Comparison of ENCODE assay signal across 11 mouse cellular contexts in the genomic region with DNA sequence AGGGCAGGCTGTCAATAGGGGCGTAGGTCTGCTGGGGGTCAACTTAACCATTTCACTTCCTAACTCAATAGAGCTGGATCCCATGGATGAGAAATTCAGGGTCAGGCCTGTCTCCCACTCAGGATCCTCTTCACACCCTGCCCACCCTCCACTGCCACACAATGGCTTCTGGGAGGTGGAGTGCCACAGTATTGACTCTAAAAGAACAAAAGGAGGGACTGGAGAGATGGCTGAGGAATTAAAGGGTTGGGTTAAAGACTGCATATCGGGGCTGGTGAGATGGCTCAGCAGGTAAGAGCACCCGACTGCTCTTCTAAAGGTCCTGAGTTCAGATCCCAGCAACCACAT. TPM values are rescaled to one million over a fixed set of nuclear protein-coding genes. Genes with fewer than 3 reads are reported as not detected.
DNase-seq lines count a peak whose midpoint lies in the region; ATAC-seq and TF ChIP-seq lines count a peak whose summit lies in the region.
"Had no signal": no experiment of that assay in that cellular context is flagged by ENCODE, and none has a peak within 500 bp of the region (broad histone marks: within the 10 kb centered on the region; RNA-seq: fewer than 3 reads in every experiment).

No protein-coding gene starts in this region.

- WGBS in kidney, embryonic 16.5 days, result 72% methylated on average over 3 of the region's 3 CpGs
- WGBS in stomach, embryonic 16.5 days, result 77% methylated on average over 3 of the region's 3 CpGs
- 81% methylated on average over 3 of the region's 3 CpGs for WGBS in stomach, postnatal 0 days

- no peak for TF ChIP-seq CTCF in gastrocnemius, adult 2 months (IDR thresholded peaks at IDR 0.05)
- TF ChIP-seq CTCF in stomach, postnatal 0 days (IDR thresholded peaks at IDR 0.05; ENCODE audit: low read depth), result no peak

- intact Hi-C loops in gastrocnemius, adult 2 months (cut with DNase I), result no loop called here

- peak overlapping the region; percentile 73 for H3K4me3 ChIP-seq in gastrocnemius, adult 2 months
- no peak overlapping the region for H3K4me3 ChIP-seq in kidney, embryonic 16.5 days (ENCODE audit: low read length)
- H3K4me3 ChIP-seq in stomach, embryonic 16.5 days (replicated peaks; ENCODE audit: low read length), result no peak overlapping the region
- H3K4me3 ChIP-seq in stomach, postnatal 0 days (ENCODE audit: low read depth, low read length), result no peak overlapping the region

- H3K9me3 ChIP-seq in kidney, embryonic 16.5 days (ENCODE audit: low read length), result no peaks in the 10 kb centered on the region
- H3K9me3 ChIP-seq in stomach, embryonic 16.5 days (replicated peaks; ENCODE audit: control insufficient read depth, low read length), result no peaks in the 10 kb centered on the region
- no peaks in the 10 kb centered on the region for H3K9me3 ChIP-seq in stomach, postnatal 0 days (ENCODE audit: control insufficient read depth, low read length)

- H3K4me2 ChIP-seq in kidney, embryonic 16.5 days (replicated peaks; ENCODE audit: low read depth, low read length), result 0 out of 2 replicates have a peak overlapping the region, but pooled peaks have one; percentile 28
- no peak overlapping the region for H3K4me2 ChIP-seq in stomach, embryonic 16.5 days (ENCODE audit: low read depth, low read length)
- no peak overlapping the region for H3K4me2 ChIP-seq in stomach, postnatal 0 days (replicated peaks; ENCODE audit: low read depth)

- no peak for DNase-seq in gastrocnemius, adult 2 months
- DNase-seq in gastrocnemius, adult 8-10 months (ENCODE audit: low spot score in 2 of 2), result no peak
- DNase-seq in kidney, adult 18-20 months, result no peak
- DNase-seq in stomach, postnatal 0 days (ENCODE audit: low spot score), result no peak
- DNase-seq in embryo, embryonic 10.5 days (ENCODE audit: low spot score), result no peak
- no peak for DNase-seq in urinary bladder, postnatal 25 days (ENCODE audit: low spot score)
- DNase-seq: cerebellum, adult 8-10 months; forebrain, postnatal 0 days; left cerebral cortex, postnatal 4 days had no signal

- no peak for ATAC-seq in kidney, embryonic 16.5 days (ENCODE audit: low FRiP score, low TSS enrichment)
- no peak for ATAC-seq in stomach, embryonic 16.5 days (ENCODE audit: insufficient read depth, low FRiP score)
- no peak for ATAC-seq in stomach, postnatal 0 days (ENCODE audit: low FRiP score, low TSS enrichment)
- ATAC-seq: forebrain, postnatal 0 days had no signal

- H3K4me1 ChIP-seq in kidney, embryonic 16.5 days (ENCODE audit: insufficient read depth, low read length), result peaks cover 21% of the 10 kb centered on the region
- peaks cover 6% of the 10 kb centered on the region for H3K4me1 ChIP-seq in stomach, embryonic 16.5 days (ENCODE audit: control insufficient read depth, insufficient read depth, low read length)
- H3K4me1 ChIP-seq in stomach, postnatal 0 days (replicated peaks; ENCODE audit: control insufficient read depth, insufficient read depth), result peaks cover 4% of the 10 kb centered on the region; the same call in 1 of the 2 replicates

- no peak for TF ChIP-seq EP300 in stomach, postnatal 0 days (optimal IDR thresholded peaks at IDR 0.05)

- H3K27ac ChIP-seq in gastrocnemius, adult 2 months, result peak overlapping the region; percentile 97
- H3K27ac ChIP-seq in kidney, embryonic 16.5 days (ENCODE audit: low read length), result no peak overlapping the region
- 0 out of 2 replicates have a peak overlapping the region, but pooled peaks have one; percentile 6 for H3K27ac ChIP-seq in stomach, embryonic 16.5 days (ENCODE audit: low read length)
- H3K27ac ChIP-seq in stomach, postnatal 0 days (replicated peaks), result no peak overlapping the region

- no peaks in the 10 kb centered on the region for H3K36me3 ChIP-seq in kidney, embryonic 16.5 days (ENCODE audit: insufficient read depth, low read length)
- no peaks in the 10 kb centered on the region for H3K36me3 ChIP-seq in stomach, embryonic 16.5 days (ENCODE audit: control insufficient read depth, insufficient read depth, low read length)
- H3K36me3 ChIP-seq in stomach, postnatal 0 days (ENCODE audit: control insufficient read depth, insufficient read depth, low read length), result no peaks in the 10 kb centered on the region

- H3K27me3 ChIP-seq in kidney, embryonic 16.5 days (ENCODE audit: insufficient read depth, low read length), result no peaks in the 10 kb centered on the region
- no peaks in the 10 kb centered on the region for H3K27me3 ChIP-seq in stomach, embryonic 16.5 days (ENCODE audit: control insufficient read depth, insufficient read depth, low read length)
- no peaks in the 10 kb centered on the region for H3K27me3 ChIP-seq in stomach, postnatal 0 days (ENCODE audit: control insufficient read depth, insufficient read depth, low read length)

- no peak overlapping the region for H3K9ac ChIP-seq in kidney, embryonic 16.5 days (replicated peaks; ENCODE audit: low read length)
- no peak overlapping the region for H3K9ac ChIP-seq in stomach, embryonic 16.5 days (ENCODE audit: low read length)
- no peak overlapping the region for H3K9ac ChIP-seq in stomach, postnatal 0 days (ENCODE audit: low read length)
- H3K9ac ChIP-seq: forebrain, postnatal 0 days had no signal

RNA-seq across cellular contexts. Expression of gene Clip1, which starts 13.0 kb away (rescaled TPM):
- total RNA-seq in gastrocnemius, adult 2 months (2021), result 100 to 1,000 TPM; 286 to 331 TPM
- 100 to 1,000 TPM; 341 to 375 (median 357) TPM for total RNA-seq in gastrocnemius, adult 8-10 months (2022)
- polyA plus RNA-seq in kidney, embryonic 16.5 days (2015; fragmentation: Nextera tagmentation; extraction: Ambion mirVana), result 30.1 and 30.5 TPM in 2 replicates
- 40.6 and 46.1 TPM in 2 replicates for polyA plus RNA-seq in stomach, embryonic 16.5 days (2015; fragmentation: Nextera tagmentation; extraction: Ambion mirVana)
- 36.1 and 41.4 TPM in 2 replicates for polyA plus RNA-seq in stomach, postnatal 0 days (2015; fragmentation: Nextera tagmentation; extraction: Ambion mirVana)

RNA-seq across cellular contexts. Expression of gene Zcchc8, which starts 49.5 kb away (rescaled TPM):
- total RNA-seq in gastrocnemius, adult 2 months (2021), result 10 to 100 TPM; 17.1 to 22.0 TPM
- 10 to 100 TPM in 3 of 4 experiments, 1 to 10 TPM in 1; 10.0 to 15.4 (median 11.6) TPM for total RNA-seq in gastrocnemius, adult 8-10 months (2022)
- 69.3 and 78.6 TPM in 2 replicates for polyA plus RNA-seq in kidney, embryonic 16.5 days (2015; fragmentation: Nextera tagmentation; extraction: Ambion mirVana)
- 61.1 and 64.5 TPM in 2 replicates for polyA plus RNA-seq in stomach, embryonic 16.5 days (2015; fragmentation: Nextera tagmentation; extraction: Ambion mirVana)
- polyA plus RNA-seq in stomach, postnatal 0 days (2015; fragmentation: Nextera tagmentation; extraction: Ambion mirVana), result 26.1 and 27.3 TPM in 2 replicates

Comparison
In these comparisons a context has a peak if more than half of its experiments do, and no peak if none do; other contexts are left out.
1. H3K27ac ChIP-seq: peak in gastrocnemius, adult 2 months (single experiment) and stomach, embryonic 16.5 days (single experiment); none in kidney, embryonic 16.5 days (single experiment) and stomach, postnatal 0 days (single experiment).